Mouse (Mus musculus) kidney, adult 2 months (tissue): ENCODE results near the gene Zkscan17. TPM values are rescaled to one million over a fixed set of nuclear protein-coding genes. Genes with fewer than 3 reads are reported as not detected.

Source experiments
- DNase-seq: peaks from one replicate; pipeline ENCODE4 v3.0.0; 2021
- H3K27ac ChIP-seq: fragments of 200-500 bp; 2 replicates; pipeline ENCODE4 v1.5.1; 2012; ENCODE audit warnings: low read depth, low read length, control low read depth, inconsistent platforms; ENCODE audit not compliant: insufficient read depth
- H3K27me3 ChIP-seq: fragments of 200-500 bp; replicated peaks from 2 replicates; pipeline ENCODE4 v1.6.1; 2012; ENCODE audit warnings: mild to moderate bottlenecking, moderate library complexity, low read length, inconsistent platforms; ENCODE audit not compliant: control insufficient read depth, insufficient read depth
- H3K36me3 ChIP-seq: fragments of 200-500 bp; 2 replicates; pipeline ENCODE4 v1.6.1; 2012; ENCODE audit warnings: mild to moderate bottlenecking, moderate library complexity, low read length, inconsistent platforms; ENCODE audit not compliant: control insufficient read depth, insufficient read depth
- H3K4me1 ChIP-seq: fragments of 200-500 bp; 2 replicates; pipeline ENCODE4 v1.6.1; 2011; ENCODE audit warnings: low read length; ENCODE audit not compliant: control insufficient read depth, insufficient read depth
- H3K4me3 ChIP-seq: fragments of 200-500 bp; 2 replicates; pipeline ENCODE4 v1.5.1; 2011; ENCODE audit warnings: mild to moderate bottlenecking, low read depth, low read length, control low read depth; ENCODE audit not compliant: insufficient read depth
- CTCF ChIP-seq: fragments of 200-500 bp; conservative IDR thresholded peaks from 2 replicates; pipeline ENCODE4 v1.5.1; 2011; ENCODE audit warnings: low read depth, mild to moderate bottlenecking, control low read depth, low read length, moderate library complexity, mixed read lengths; ENCODE audit not compliant: insufficient read depth, insufficient read length
- POLR2A ChIP-seq: fragments of 200-500 bp; IDR thresholded peaks from one replicate; pipeline ENCODE4 v1.6.1; 2011; ENCODE audit warnings: low read depth, low read length, control low read depth
- WGBS: fragments of 180-500 bp; shearing (Covaris S2); methylation state at CpG from one replicate; pipeline ENCODE4 v1.1.7; 2018; 5-methylcytosine and 5-hydroxymethylcytosine counted together
- polyA plus RNA-seq: library from polyadenylated mRNA; depleted of rRNA; stranded (reverse); fragments of >200 nt; gene quantifications from 2 replicates; pipeline ENCODE4 v1.2.3, GENCODE M21; 2012

Gene Zkscan17
- polyA plus RNA-seq, 1 experiment, result 12.7 TPM

GRCm38 (mm10) chr11:59485641-59486040 lies 40.9 kb downstream of the Zkscan17 start:
- Histone ChIP-seq H3K27me3 (no peaks in the 10 kb centered on the region), H3K36me3 (peaks cover 3% of the 10 kb centered on the region; the same call in 1 of the 2 replicates), H3K4me1 (no peaks in the 10 kb centered on the region), H3K4me3 (no peak overlapping the region), H3K27ac (no peak overlapping the region)
- no peak for DNase-seq
- 27% methylated on average over 2 of the region's 2 CpGs for WGBS
- no peak for TF ChIP-seq CTCF
- TF ChIP-seq POLR2A, result no peak

- TF ChIP-seq POLR2A (no peak), CTCF (no peak)
- no peaks in the 10 kb centered on the region for H3K4me1 ChIP-seq
- peak; percentile 65 for DNase-seq
- WGBS, result 2% methylated on average over 2 of the region's 2 CpGs
- H3K4me3 ChIP-seq, result no peak overlapping the region
- no peak overlapping the region for H3K27ac ChIP-seq
- H3K27me3 ChIP-seq, result no peaks in the 10 kb centered on the region
- H3K36me3 ChIP-seq, result peaks cover 3% of the 10 kb centered on the region; the same call in 1 of the 2 replicates
Observed at GRCm38 (mm10) chr11:59483212-59483611, 43.3 kb downstream of the Zkscan17 start.

- no peaks in the 10 kb centered on the region for H3K36me3 ChIP-seq
- TF ChIP-seq POLR2A, result no peak
- no peak for DNase-seq
- no peak overlapping the region for H3K4me3 ChIP-seq
- H3K27me3 ChIP-seq, result no peaks in the 10 kb centered on the region
- no peaks in the 10 kb centered on the region for H3K4me1 ChIP-seq
- H3K27ac ChIP-seq, result no peak overlapping the region
- WGBS, result 62% methylated on average over 6 of the region's 6 CpGs
Observed at GRCm38 (mm10) chr11:59477240-59477639, 49.3 kb downstream of the Zkscan17 start.

GRCm38 (mm10) chr11:59472326-59472677 lies 54.2 kb downstream of the Zkscan17 start, which contains the start of gene Zfp867:
Zfp867 (minus strand) TSS chr11:59472474.
- Histone ChIP-seq H3K4me1 (peaks cover 8% of the 10 kb centered on the region; the same call in 1 of the 2 replicates), H3K36me3 (no peaks in the 10 kb centered on the region), H3K4me3 (peak within 1 kb of the TSS; percentile 93), H3K27me3 (no peaks in the 10 kb centered on the region), H3K27ac (peak within 1 kb of the TSS; percentile 54)
- TF ChIP-seq POLR2A, result peak; percentile 37
- TF ChIP-seq CTCF, result no peak
- WGBS, result 0% methylated on average over 19 of the region's 19 CpGs
- peak; percentile 95 for DNase-seq

- no peak for TF ChIP-seq POLR2A
- TF ChIP-seq CTCF, result no peak
- Histone ChIP-seq H3K27ac (peak overlapping the region; percentile 54), H3K4me3 (peak overlapping the region; percentile 93), H3K4me1 (peaks cover 8% of the 10 kb centered on the region; the same call in 1 of the 2 replicates), H3K27me3 (no peaks in the 10 kb centered on the region), H3K36me3 (no peaks in the 10 kb centered on the region)
- WGBS, result 2% methylated on average over 37 of the region's 37 CpGs
- no peak for DNase-seq
Observed at GRCm38 (mm10) chr11:59471413-59472325, 54.9 kb downstream of the Zkscan17 start.

GRCm38 (mm10) chr11:59460459-59460858 lies 66.1 kb downstream of the Zkscan17 start:
- no peak overlapping the region for H3K27ac ChIP-seq
- peaks cover 24% of the 10 kb centered on the region for H3K36me3 ChIP-seq
- peaks cover 10% of the 10 kb centered on the region; the same call in 1 of the 2 replicates for H3K4me1 ChIP-seq
- 98% methylated on average over 2 of the region's 2 CpGs for WGBS
- no peak for DNase-seq
- H3K27me3 ChIP-seq, result no peaks in the 10 kb centered on the region
- TF ChIP-seq CTCF (no peak), POLR2A (no peak)
- H3K4me3 ChIP-seq, result no peak overlapping the region

- H3K27me3 ChIP-seq, result no peaks in the 10 kb centered on the region
- TF ChIP-seq CTCF (no peak), POLR2A (no peak)
- peaks cover 23% of the 10 kb centered on the region for H3K36me3 ChIP-seq
- H3K4me1 ChIP-seq, result peaks cover 10% of the 10 kb centered on the region; the same call in 1 of the 2 replicates
- no peak overlapping the region for H3K4me3 ChIP-seq
- peak overlapping the region; percentile 93 for H3K27ac ChIP-seq
- 10% methylated on average over 5 of the region's 5 CpGs for WGBS
- peak; percentile 87 for DNase-seq
Observed at GRCm38 (mm10) chr11:59458973-59459372, 67.6 kb downstream of the Zkscan17 start.
